Mouse (Mus musculus) erythroblast, embryonic 14.5 days (primary cell): Measurements from ENCODE around the gene Sumo2.

Experiments
- GATA1 ChIP-seq: IDR thresholded peaks from 2 replicates; pipeline ENCODE4 v1.6.1; 2012; ENCODE audit warnings: low read length, inconsistent platforms, mixed read lengths
- TAL1 ChIP-seq: IDR thresholded peaks from 3 replicates; pipeline ENCODE4 v1.6.1; 2012; ENCODE audit warnings: low read length, inconsistent platforms, mixed read lengths

- TF ChIP-seq TAL1: no peak
- TF ChIP-seq GATA1: no peak
Observed at GRCm38 (mm10) chr11:115564961-115565360, 28.9 kb upstream of the Sumo2 start.
